In genomic region chr13:43398297-43399080, GRCm38 (mm10) we compare ENCODE assay signal across 7 mouse cellular contexts. TPM values are rescaled to one million over a fixed set of nuclear protein-coding genes. Genes with fewer than 3 reads are reported as not detected.
DNase-seq lines count a peak whose midpoint lies in the region; ATAC-seq and TF ChIP-seq lines count a peak whose summit lies in the region.

Gene Nol7, plus strand, starts transcription at chr13:43398390.

- peaks cover 36% of the 10 kb centered on the region for H3K36me3 ChIP-seq in embryonic facial prominence, embryonic 12.5 days
- H3K36me3 ChIP-seq in kidney, adult 2 months (ENCODE audit: control insufficient read depth, insufficient read depth, low read length), result peaks cover 9% of the 10 kb centered on the region
- H3K36me3 ChIP-seq in limb, embryonic 12.5 days, result peaks cover 64% of the 10 kb centered on the region
- peaks cover 25% of the 10 kb centered on the region; the same call in 1 of the 2 replicates for H3K36me3 ChIP-seq in midbrain, embryonic 15.5 days (replicated peaks)
- peaks cover 14% of the 10 kb centered on the region for H3K36me3 ChIP-seq in spleen, adult 2 months (ENCODE audit: control insufficient read depth, insufficient read depth, low read length)

- TF ChIP-seq POLR2A in kidney, adult 2 months (IDR thresholded peaks at IDR 0.05; ENCODE audit: low read depth, low read length), result no peak
- TF ChIP-seq POLR2A in spleen, adult 2 months (IDR thresholded peaks at IDR 0.05; ENCODE audit: low read depth, low read length), result peak; percentile 75

- peak; percentile 79 for TF ChIP-seq CTCF in kidney, adult 2 months (conservative IDR thresholded peaks at IDR 0.05; ENCODE audit: insufficient read depth, insufficient read length, low read depth, low read length)
- TF ChIP-seq CTCF in spleen, adult 2 months (IDR thresholded peaks at IDR 0.05; ENCODE audit: extremely low read depth, insufficient read depth, insufficient read length, insufficient replicate concordance), result peak; percentile 88

- H3K9me3 ChIP-seq in embryonic facial prominence, embryonic 12.5 days, result no peaks in the 10 kb centered on the region
- no peaks in the 10 kb centered on the region for H3K9me3 ChIP-seq in limb, embryonic 12.5 days
- no peaks in the 10 kb centered on the region for H3K9me3 ChIP-seq in midbrain, embryonic 15.5 days

- H3K27ac ChIP-seq in embryonic facial prominence, embryonic 12.5 days, result peak within 1 kb of the TSS; percentile 93
- H3K27ac ChIP-seq in kidney, adult 2 months (ENCODE audit: insufficient read depth, low read depth, low read length), result peak within 1 kb of the TSS; percentile 99
- H3K27ac ChIP-seq in limb, embryonic 12.5 days, result peak within 1 kb of the TSS; percentile 96
- peak within 1 kb of the TSS; percentile 96 for H3K27ac ChIP-seq in midbrain, embryonic 15.5 days
- H3K27ac ChIP-seq in spleen, adult 2 months (ENCODE audit: insufficient read depth, low read length), result peak within 1 kb of the TSS; percentile 99

- peak within 1 kb of the TSS; percentile 77 for H3K9ac ChIP-seq in embryonic facial prominence, embryonic 12.5 days
- H3K9ac ChIP-seq in limb, embryonic 12.5 days (replicated peaks), result peak within 1 kb of the TSS; percentile 85
- peak within 1 kb of the TSS; percentile 97 for H3K9ac ChIP-seq in midbrain, embryonic 15.5 days

- H3K4me3 ChIP-seq in embryonic facial prominence, embryonic 12.5 days, result peak within 1 kb of the TSS; percentile 79
- peak within 1 kb of the TSS; percentile 99 for H3K4me3 ChIP-seq in kidney, adult 2 months (ENCODE audit: insufficient read depth, low read depth, low read length)
- H3K4me3 ChIP-seq in limb, embryonic 12.5 days (replicated peaks), result peak within 1 kb of the TSS; percentile 86
- peak within 1 kb of the TSS; percentile 72 for H3K4me3 ChIP-seq in midbrain, embryonic 15.5 days
- peak within 1 kb of the TSS; percentile 100 for H3K4me3 ChIP-seq in spleen, adult 2 months (ENCODE audit: extremely low read depth, insufficient read depth, insufficient read length)

- 1% methylated on average over 72 of the region's 72 CpGs for WGBS in embryonic facial prominence, embryonic 12.5 days
- under 1% methylated on average over 72 of the region's 72 CpGs for WGBS in kidney, adult 2 months
- WGBS in limb, embryonic 12.5 days, result 2% methylated on average over 72 of the region's 72 CpGs
- WGBS in midbrain, embryonic 15.5 days, result 2% methylated on average over 72 of the region's 72 CpGs
- under 1% methylated on average over 70 of the region's 72 CpGs for WGBS in spleen, adult 2 months

- peak within 1 kb of the TSS; percentile 73 for H3K4me2 ChIP-seq in embryonic facial prominence, embryonic 12.5 days (replicated peaks)
- peak within 1 kb of the TSS; percentile 65 for H3K4me2 ChIP-seq in limb, embryonic 12.5 days
- peak within 1 kb of the TSS; percentile 78 for H3K4me2 ChIP-seq in midbrain, embryonic 15.5 days

- ATAC-seq in embryonic facial prominence, embryonic 12.5 days (ENCODE audit: insufficient number of reproducible peaks, insufficient read depth, low FRiP score, low TSS enrichment), result peak; percentile 87
- peak; percentile 86 for ATAC-seq in limb, embryonic 12.5 days (ENCODE audit: insufficient number of reproducible peaks, insufficient read depth, low FRiP score, low TSS enrichment, low read depth)
- ATAC-seq in midbrain, embryonic 15.5 days (replicated peaks), result peak; percentile 93

- H3K27me3 ChIP-seq in embryonic facial prominence, embryonic 12.5 days, result no peaks in the 10 kb centered on the region
- H3K27me3 ChIP-seq in kidney, adult 2 months (replicated peaks; ENCODE audit: control insufficient read depth, insufficient read depth, low read length), result no peaks in the 10 kb centered on the region
- no peaks in the 10 kb centered on the region for H3K27me3 ChIP-seq in limb, embryonic 12.5 days
- no peaks in the 10 kb centered on the region for H3K27me3 ChIP-seq in midbrain, embryonic 15.5 days (replicated peaks)
- no peaks in the 10 kb centered on the region for H3K27me3 ChIP-seq in spleen, adult 2 months (ENCODE audit: control insufficient read depth, insufficient read depth, low read length)

- H3K4me1 ChIP-seq in embryonic facial prominence, embryonic 12.5 days, result peaks cover 8% of the 10 kb centered on the region
- peaks cover 5% of the 10 kb centered on the region; the same call in 1 of the 2 replicates for H3K4me1 ChIP-seq in kidney, adult 2 months (ENCODE audit: control insufficient read depth, insufficient read depth, low read length)
- peaks cover 11% of the 10 kb centered on the region for H3K4me1 ChIP-seq in limb, embryonic 12.5 days (replicated peaks)
- H3K4me1 ChIP-seq in midbrain, embryonic 15.5 days, result peaks cover 16% of the 10 kb centered on the region
- peaks cover 5% of the 10 kb centered on the region for H3K4me1 ChIP-seq in spleen, adult 2 months (ENCODE audit: control insufficient read depth, insufficient read depth, insufficient read length)

- DNase-seq in adrenal gland, postnatal 25 days, result peak; percentile 97
- peak; percentile 95 to 98 for DNase-seq in heart, adult 18-20 months
- DNase-seq in kidney, adult 2 months, result peak; percentile 97
- DNase-seq in spleen, adult 2 months (ENCODE audit: low read depth in 1 of 2, low spot score in 2 of 2), result peak; percentile 88 to 90

RNA-seq across cellular contexts. Expression of gene Nol7, which starts in this region (rescaled TPM):
- total RNA-seq in adrenal gland, postnatal 25 days (2021), result 116 TPM in 2 replicates
- polyA plus RNA-seq in embryonic facial prominence, embryonic 12.5 days (2016; fragmentation: Nextera tagmentation; extraction: Ambion mirVana), result 151 and 161 TPM in 2 replicates
- 100 to 1,000 TPM; 108 to 114 TPM for total RNA-seq in heart, adult 18-20 months (2021)
- polyA plus RNA-seq in kidney, adult 2 months (2012; rRNA removed), result 42.8 and 46.0 TPM in 2 replicates
- 171 and 177 TPM in 2 replicates for polyA plus RNA-seq in limb, embryonic 12.5 days (2016; fragmentation: Nextera tagmentation; extraction: Ambion mirVana)
- polyA plus RNA-seq in midbrain, embryonic 15.5 days (2015; fragmentation: Nextera tagmentation; extraction: Ambion mirVana), result 155 and 160 TPM in 2 replicates
- 62.1 and 83.8 TPM in 2 replicates for polyA plus RNA-seq in spleen, adult 2 months (2012; rRNA removed)

Comparison
In these comparisons a context has a peak if more than half of its experiments do, and no peak if none do; other contexts are left out.
1. Peak in every context shown above with its lines: DNase-seq, ATAC-seq, H3K4me3 ChIP-seq and H3K27ac ChIP-seq.